Mouse (Mus musculus): ENCODE measurements around the gene Angptl8. TPM values are rescaled to one million over a fixed set of nuclear protein-coding genes. Genes with fewer than 3 reads are reported as not detected.
"Not testable (repeated sequence)": the region's sequence is repeated elsewhere in the genome, so short reads cannot be mapped to it uniquely, and the experiment has no call there.

Gene Angptl8
- polyA plus RNA-seq, 1 experiment from 2014 or later = 0.87 TPM

GRCm38 (mm10) chr9:21860349-21860748 is 25.0 kb downstream of the Angptl8 start:
- not testable (repeated sequence) for H3K9me3 ChIP-seq (replicated peaks; ENCODE audit: control insufficient read depth, low read length, poor library complexity, severe bottlenecking); ATAC-seq; H3K4me2 ChIP-seq (ENCODE audit: low read length); H3K4me3 ChIP-seq (ENCODE audit: low read depth, low read length); H3K36me3 ChIP-seq (ENCODE audit: control insufficient read depth, insufficient read depth, low read length); H3K4me1 ChIP-seq (ENCODE audit: control insufficient read depth, insufficient read depth, low read length); H3K27me3 ChIP-seq (ENCODE audit: control insufficient read depth, insufficient read depth, low read depth, low read length); H3K9ac ChIP-seq (ENCODE audit: low read depth, low read length); H3K27ac ChIP-seq (ENCODE audit: low read length)
- WGBS = 67% methylated on average over 6 of the region's 6 CpGs

DNA sequence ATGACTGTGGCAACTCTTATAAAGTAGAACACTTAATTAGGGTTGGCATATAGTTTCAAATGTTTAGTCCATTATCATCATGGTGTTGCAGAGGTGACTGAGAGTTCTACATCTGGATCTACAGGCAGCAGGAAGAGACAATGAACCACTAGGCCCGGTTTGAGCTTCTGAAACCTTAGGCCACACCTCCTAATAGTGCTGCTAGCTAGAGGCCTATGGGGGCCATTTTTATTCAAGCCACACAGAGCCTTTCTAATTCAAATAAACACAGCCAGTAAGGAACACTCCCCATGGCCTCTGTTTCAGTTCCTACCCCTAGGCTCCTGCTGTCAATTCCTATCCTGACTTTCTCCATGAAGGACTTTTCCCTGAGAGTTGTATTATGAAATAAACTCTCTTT is 26.9 kb downstream of the Angptl8 start:
- Histone ChIP-seq H3K27me3 (ENCODE audit: control insufficient read depth, insufficient read depth, low read depth, low read length) (no peaks in the 10 kb centered on the region), H3K4me2 (ENCODE audit: low read length) (no peak overlapping the region), H3K27ac (ENCODE audit: low read length) (no peak overlapping the region), H3K9me3 (replicated peaks; ENCODE audit: control insufficient read depth, low read length, poor library complexity, severe bottlenecking) (no peaks in the 10 kb centered on the region), H3K4me1 (ENCODE audit: control insufficient read depth, insufficient read depth, low read length) (no peaks in the 10 kb centered on the region), H3K4me3 (ENCODE audit: low read depth, low read length) (no peak overlapping the region), H3K36me3 (ENCODE audit: control insufficient read depth, insufficient read depth, low read length) (no peaks in the 10 kb centered on the region), H3K9ac (ENCODE audit: low read depth, low read length) (no peak overlapping the region)
- 82% methylated on average over 1 of the region's 1 CpGs for WGBS
- no peak for ATAC-seq

- WGBS = 73% methylated on average over 5 of the region's 5 CpGs
- Histone ChIP-seq H3K27me3 (ENCODE audit: control insufficient read depth, insufficient read depth, low read depth, low read length) (no peaks in the 10 kb centered on the region), H3K27ac (ENCODE audit: low read length) (no peak overlapping the region; the same call in 1 of the 2 replicates), H3K4me1 (ENCODE audit: control insufficient read depth, insufficient read depth, low read length) (no peaks in the 10 kb centered on the region), H3K9me3 (replicated peaks; ENCODE audit: control insufficient read depth, low read length, poor library complexity, severe bottlenecking) (no peaks in the 10 kb centered on the region), H3K4me2 (ENCODE audit: low read length) (no peak overlapping the region), H3K36me3 (ENCODE audit: control insufficient read depth, insufficient read depth, low read length) (no peaks in the 10 kb centered on the region), H3K4me3 (ENCODE audit: low read depth, low read length) (no peak overlapping the region), H3K9ac (ENCODE audit: low read depth, low read length) (no peak overlapping the region)
- no peak for ATAC-seq
These were observed 30.5 kb downstream of the Angptl8 start for GRCm38 (mm10) chr9:21865673-21866398.

GRCm38 (mm10) chr9:21866641-21867040 is 31.3 kb downstream of the Angptl8 start:
- WGBS = 70% methylated on average over 2 of the region's 2 CpGs
- no peak overlapping the region for H3K4me2 ChIP-seq (ENCODE audit: low read length)
- no peak overlapping the region for H3K4me3 ChIP-seq (ENCODE audit: low read depth, low read length)
- no peaks in the 10 kb centered on the region for H3K36me3 ChIP-seq (ENCODE audit: control insufficient read depth, insufficient read depth, low read length)
- no peak overlapping the region for H3K27ac ChIP-seq (ENCODE audit: low read length)
- H3K9ac ChIP-seq (ENCODE audit: low read depth, low read length) = no peak overlapping the region
- no peaks in the 10 kb centered on the region for H3K27me3 ChIP-seq (ENCODE audit: control insufficient read depth, insufficient read depth, low read depth, low read length)
- H3K4me1 ChIP-seq (ENCODE audit: control insufficient read depth, insufficient read depth, low read length) = no peaks in the 10 kb centered on the region
- no peaks in the 10 kb centered on the region for H3K9me3 ChIP-seq (replicated peaks; ENCODE audit: control insufficient read depth, low read length, poor library complexity, severe bottlenecking)
- ATAC-seq = no peak

DNA sequence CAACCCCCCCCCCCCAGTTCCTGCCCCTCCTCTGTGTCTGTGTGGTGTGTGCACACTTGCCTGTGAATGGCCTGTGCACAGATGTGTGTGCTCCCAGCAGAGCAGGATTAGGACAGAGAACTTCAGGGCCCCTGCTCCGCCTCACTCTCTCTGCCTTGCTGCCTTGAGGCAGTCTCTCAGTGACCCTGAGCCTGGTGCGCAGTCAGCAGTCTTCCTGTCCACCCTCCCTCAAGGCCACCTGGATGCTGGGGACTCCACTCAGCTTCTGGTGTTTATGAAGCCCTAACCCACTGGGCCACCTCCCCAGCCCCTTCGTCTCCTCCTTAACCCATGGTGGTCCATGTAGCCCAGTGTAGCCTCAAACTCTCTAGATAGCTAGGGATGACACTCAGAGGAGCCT is 32.4 kb downstream of the Angptl8 start:
- Histone ChIP-seq H3K4me1 (ENCODE audit: control insufficient read depth, insufficient read depth, low read length) (no peaks in the 10 kb centered on the region), H3K27ac (ENCODE audit: low read length) (no peak overlapping the region), H3K36me3 (ENCODE audit: control insufficient read depth, insufficient read depth, low read length) (no peaks in the 10 kb centered on the region), H3K9ac (ENCODE audit: low read depth, low read length) (no peak overlapping the region), H3K9me3 (replicated peaks; ENCODE audit: control insufficient read depth, low read length, poor library complexity, severe bottlenecking) (no peaks in the 10 kb centered on the region), H3K4me3 (ENCODE audit: low read depth, low read length) (no peak overlapping the region), H3K27me3 (ENCODE audit: control insufficient read depth, insufficient read depth, low read depth, low read length) (no peaks in the 10 kb centered on the region; the same call in 1 of the 2 replicates), H3K4me2 (ENCODE audit: low read length) (no peak overlapping the region)
- 82% methylated on average over 3 of the region's 3 CpGs for whole genome bisulfite sequencing
- ATAC-seq = no peak

DNA sequence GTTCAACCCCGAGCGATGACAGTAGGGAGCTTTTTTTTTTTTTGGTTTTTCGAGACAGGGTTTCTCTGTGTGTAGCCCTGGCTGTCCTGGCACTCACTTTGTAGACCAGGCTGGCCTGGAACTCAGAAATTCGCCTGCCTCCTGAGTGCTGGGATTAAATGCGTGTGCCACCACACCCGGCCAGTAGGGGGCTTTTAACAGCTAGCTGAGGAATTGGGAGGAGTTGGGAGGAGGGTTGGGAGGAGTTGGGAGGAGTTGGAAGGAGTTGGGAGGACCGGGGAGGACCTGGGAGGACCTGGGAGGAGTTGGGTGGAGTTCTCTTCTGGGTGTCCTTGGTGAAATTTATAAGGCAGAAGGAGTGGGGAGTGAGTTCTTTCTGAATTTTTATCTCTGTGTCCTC is 34.0 kb downstream of the Angptl8 start:
- not testable (repeated sequence) for ATAC-seq; H3K4me1 ChIP-seq (ENCODE audit: control insufficient read depth, insufficient read depth, low read length); H3K9ac ChIP-seq (ENCODE audit: low read depth, low read length); H3K4me2 ChIP-seq (ENCODE audit: low read length); H3K27me3 ChIP-seq (ENCODE audit: control insufficient read depth, insufficient read depth, low read depth, low read length); H3K27ac ChIP-seq (ENCODE audit: low read length); H3K9me3 ChIP-seq (replicated peaks; ENCODE audit: control insufficient read depth, low read length, poor library complexity, severe bottlenecking); H3K4me3 ChIP-seq (ENCODE audit: low read depth, low read length); H3K36me3 ChIP-seq (ENCODE audit: control insufficient read depth, insufficient read depth, low read length)
- 62% methylated on average over 7 of the region's 7 CpGs for WGBS

DNA sequence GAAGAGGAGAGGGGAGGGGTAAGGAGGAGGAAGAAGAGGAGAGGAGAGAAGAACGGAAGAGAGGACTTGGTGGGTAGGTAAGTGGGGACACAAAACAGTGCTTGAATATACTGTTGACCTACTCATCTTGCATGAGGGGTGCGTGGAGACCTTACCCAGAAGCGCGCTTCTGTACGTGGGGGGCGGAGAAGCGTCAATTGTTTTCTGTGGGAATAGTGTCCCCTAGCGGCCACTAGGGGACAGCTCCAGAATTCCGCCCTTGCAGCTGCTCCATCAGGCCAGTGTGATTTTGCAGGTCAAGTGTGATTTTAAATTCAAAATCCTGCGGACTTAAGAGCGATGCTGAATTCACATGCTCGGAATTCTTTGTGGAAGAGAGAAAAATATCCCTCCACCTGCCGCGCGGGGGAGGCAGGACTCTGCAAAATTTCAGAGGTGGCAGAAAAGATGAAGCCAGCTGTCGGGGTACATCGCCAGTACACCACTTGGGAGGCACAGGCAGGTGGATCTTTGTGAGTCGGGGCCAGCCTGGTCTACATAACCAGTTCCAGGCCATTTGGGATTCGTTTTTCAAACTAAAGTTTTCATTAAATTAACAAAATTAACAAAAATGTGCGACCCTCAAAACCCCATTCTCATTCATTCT is 35.7 kb downstream of the Angptl8 start:
- H3K27ac ChIP-seq (ENCODE audit: low read length) = no peak overlapping the region
- H3K4me3 ChIP-seq (ENCODE audit: low read depth, low read length) = peak overlapping the region; percentile 24
- ATAC-seq = peak; percentile 68
- H3K4me1 ChIP-seq (ENCODE audit: control insufficient read depth, insufficient read depth, low read length) = no peaks in the 10 kb centered on the region
- H3K9ac ChIP-seq (ENCODE audit: low read depth, low read length) = peak overlapping the region; percentile 26
- H3K27me3 ChIP-seq (ENCODE audit: control insufficient read depth, insufficient read depth, low read depth, low read length) = no peaks in the 10 kb centered on the region; the same call in 1 of the 2 replicates
- no peaks in the 10 kb centered on the region for H3K9me3 ChIP-seq (replicated peaks; ENCODE audit: control insufficient read depth, low read length, poor library complexity, severe bottlenecking)
- H3K4me2 ChIP-seq (ENCODE audit: low read length) = peak overlapping the region; percentile 53
- 13% methylated on average over 20 of the region's 20 CpGs for WGBS
- no peaks in the 10 kb centered on the region for H3K36me3 ChIP-seq (ENCODE audit: control insufficient read depth, insufficient read depth, low read length)

- WGBS = 65% methylated on average over 4 of the region's 4 CpGs
- Histone ChIP-seq H3K27ac (ENCODE audit: low read length) (no peak overlapping the region), H3K9ac (ENCODE audit: low read depth, low read length) (no peak overlapping the region), H3K4me1 (ENCODE audit: control insufficient read depth, insufficient read depth, low read length) (no peaks in the 10 kb centered on the region), H3K36me3 (ENCODE audit: control insufficient read depth, insufficient read depth, low read length) (no peaks in the 10 kb centered on the region), H3K27me3 (ENCODE audit: control insufficient read depth, insufficient read depth, low read depth, low read length) (no peaks in the 10 kb centered on the region; the same call in 1 of the 2 replicates), H3K4me3 (ENCODE audit: low read depth, low read length) (no peak overlapping the region), H3K4me2 (ENCODE audit: low read length) (no peak overlapping the region), H3K9me3 (replicated peaks; ENCODE audit: control insufficient read depth, low read length, poor library complexity, severe bottlenecking) (no peaks in the 10 kb centered on the region)
- ATAC-seq = no peak
These were observed 36.9 kb downstream of the Angptl8 start for GRCm38 (mm10) chr9:21872204-21872603.

GRCm38 (mm10) chr9:21876601-21877000 is 41.3 kb downstream of the Angptl8 start:
- no peak overlapping the region for H3K4me2 ChIP-seq (ENCODE audit: low read length)
- H3K9ac ChIP-seq (ENCODE audit: low read depth, low read length) = no peak overlapping the region
- no peaks in the 10 kb centered on the region for H3K4me1 ChIP-seq (ENCODE audit: control insufficient read depth, insufficient read depth, low read length)
- H3K9me3 ChIP-seq (replicated peaks; ENCODE audit: control insufficient read depth, low read length, poor library complexity, severe bottlenecking) = no peaks in the 10 kb centered on the region
- no peak for ATAC-seq
- H3K27ac ChIP-seq (ENCODE audit: low read length) = no peak overlapping the region
- no peaks in the 10 kb centered on the region; the same call in 1 of the 2 replicates for H3K27me3 ChIP-seq (ENCODE audit: control insufficient read depth, insufficient read depth, low read depth, low read length)
- no peaks in the 10 kb centered on the region for H3K36me3 ChIP-seq (ENCODE audit: control insufficient read depth, insufficient read depth, low read length)
- H3K4me3 ChIP-seq (ENCODE audit: low read depth, low read length) = no peak overlapping the region
- WGBS = 61% methylated on average over 3 of the region's 3 CpGs

Measured in midbrain, embryonic 16.5 days (tissue).